Mouse (Mus musculus): ENCODE measurements at regions not wholly inside any gene's neighbourhood (a gene's known extent, or its start where the extent isn't known, plus 50 kb on each side); places are given as distances from the start of the nearest gene placed in this dataset.
"Not testable (repeated sequence)": the region's sequence is repeated elsewhere in the genome, so short reads cannot be mapped to it uniquely, and the experiment has no call there.

DNA sequence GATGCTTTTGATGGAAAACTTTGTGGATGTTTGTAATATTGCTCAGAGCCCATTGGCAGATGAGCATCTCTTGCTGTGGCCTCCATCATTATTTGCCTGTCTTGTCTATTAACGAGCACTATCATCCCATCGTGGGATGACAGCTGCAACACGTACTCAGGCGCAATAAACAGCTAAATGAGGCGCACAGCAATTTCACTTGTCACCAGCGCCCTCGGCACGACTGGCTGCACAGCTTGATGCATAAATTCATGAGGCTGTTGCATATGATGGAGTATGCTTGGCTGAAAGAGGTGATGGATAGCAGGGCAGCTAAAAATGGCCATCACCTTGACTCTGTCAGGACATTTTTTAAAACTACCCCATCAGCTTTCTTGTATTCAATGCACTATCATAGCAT lies 853.1 kb upstream of the Pou3f2 start:
- DNase-seq (ENCODE audit: low spot score in 2 of 2): no peak

GRCm38 (mm10) chr4:23338481-23338880 lies 850.3 kb upstream of the Pou3f2 start:
- no peak for DNase-seq (ENCODE audit: low spot score in 2 of 2)

GRCm38 (mm10) chr4:23300617-23301016 lies 812.5 kb upstream of the Pou3f2 start:
- DNase-seq (ENCODE audit: low spot score in 2 of 2): no peak

DNA sequence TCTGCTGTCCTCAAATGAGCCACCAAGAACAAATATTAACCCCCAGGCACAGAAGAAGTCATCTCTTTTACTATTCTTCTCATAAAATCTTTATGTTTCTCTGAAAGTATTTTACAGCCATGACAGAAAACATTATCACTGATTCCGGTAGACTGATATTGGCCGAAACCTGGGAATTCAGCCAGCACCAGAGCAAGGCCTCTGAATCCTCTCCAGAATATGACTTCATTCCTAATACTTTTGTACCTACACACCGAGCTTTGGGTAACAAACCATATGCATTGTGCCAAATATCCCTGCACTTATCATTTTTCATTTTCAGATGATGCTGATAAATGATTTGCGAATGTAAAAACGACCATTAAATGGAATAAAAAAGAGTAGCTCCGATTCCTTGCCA lies 791.9 kb upstream of the Pou3f2 start:
- no peak for DNase-seq (ENCODE audit: low spot score in 2 of 2)

DNA sequence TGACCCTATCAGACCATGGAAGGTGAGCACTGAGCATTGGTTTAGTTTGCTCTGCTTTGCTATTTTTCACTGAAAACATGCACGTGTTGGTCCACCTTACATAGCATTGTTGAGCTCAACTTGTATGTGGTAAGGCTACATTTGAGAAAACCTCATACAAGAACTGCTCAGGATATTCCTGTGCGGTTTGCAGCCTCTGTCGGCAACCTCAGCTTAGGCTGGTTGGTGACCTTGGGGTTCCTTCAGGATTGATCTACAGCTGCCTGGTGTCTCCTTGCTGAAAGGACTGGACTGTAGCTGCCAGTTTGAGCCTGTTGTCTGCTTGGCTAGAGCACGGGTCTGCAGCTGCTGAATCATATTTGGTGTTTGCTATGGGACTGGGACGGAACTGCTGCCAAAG lies 787.0 kb upstream of the Pou3f2 start:
- no peak for DNase-seq (ENCODE audit: low spot score in 2 of 2)

GRCm38 (mm10) chr4:23271947-23272346 lies 783.8 kb upstream of the Pou3f2 start:
- DNase-seq (ENCODE audit: low spot score in 2 of 2): no peak

GRCm38 (mm10) chr4:23260371-23260770 lies 772.2 kb upstream of the Pou3f2 start:
- no peak for DNase-seq (ENCODE audit: low spot score in 2 of 2)

DNA sequence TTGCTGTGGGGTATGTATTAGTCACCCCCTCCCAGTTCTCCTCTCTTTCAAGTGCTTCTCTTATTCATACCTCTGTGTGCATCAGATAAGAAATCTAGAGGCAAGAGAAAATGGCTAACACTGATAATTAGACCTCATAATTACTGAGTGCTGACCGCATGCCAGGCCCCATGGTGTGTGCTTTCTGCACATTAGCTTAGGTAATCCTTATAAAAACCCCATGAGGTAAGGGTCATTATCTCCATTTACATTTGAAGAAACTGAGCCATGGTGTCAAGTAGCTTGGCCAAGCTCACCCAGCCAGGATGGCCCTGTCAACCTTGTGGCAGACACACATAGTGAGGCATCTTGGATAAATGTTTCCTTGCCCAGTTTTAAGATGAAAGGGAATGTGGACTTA lies 746.8 kb upstream of the Pou3f2 start:
- no peak for DNase-seq (ENCODE audit: low spot score in 2 of 2)

GRCm38 (mm10) chr4:23194756-23195155 lies 706.6 kb upstream of the Pou3f2 start:
- not testable (repeated sequence) for DNase-seq (ENCODE audit: low spot score in 2 of 2)

- DNase-seq (ENCODE audit: low spot score in 2 of 2): no peak
Observed at GRCm38 (mm10) chr4:23193384-23194135, 705.4 kb upstream of the Pou3f2 start.

- DNase-seq (ENCODE audit: low spot score in 2 of 2): no peak
Observed at GRCm38 (mm10) chr4:23173811-23174210, 685.6 kb upstream of the Pou3f2 start.

GRCm38 (mm10) chr4:23173330-23173729 lies 685.2 kb upstream of the Pou3f2 start:
- no peak for DNase-seq (ENCODE audit: low spot score in 2 of 2)

DNA sequence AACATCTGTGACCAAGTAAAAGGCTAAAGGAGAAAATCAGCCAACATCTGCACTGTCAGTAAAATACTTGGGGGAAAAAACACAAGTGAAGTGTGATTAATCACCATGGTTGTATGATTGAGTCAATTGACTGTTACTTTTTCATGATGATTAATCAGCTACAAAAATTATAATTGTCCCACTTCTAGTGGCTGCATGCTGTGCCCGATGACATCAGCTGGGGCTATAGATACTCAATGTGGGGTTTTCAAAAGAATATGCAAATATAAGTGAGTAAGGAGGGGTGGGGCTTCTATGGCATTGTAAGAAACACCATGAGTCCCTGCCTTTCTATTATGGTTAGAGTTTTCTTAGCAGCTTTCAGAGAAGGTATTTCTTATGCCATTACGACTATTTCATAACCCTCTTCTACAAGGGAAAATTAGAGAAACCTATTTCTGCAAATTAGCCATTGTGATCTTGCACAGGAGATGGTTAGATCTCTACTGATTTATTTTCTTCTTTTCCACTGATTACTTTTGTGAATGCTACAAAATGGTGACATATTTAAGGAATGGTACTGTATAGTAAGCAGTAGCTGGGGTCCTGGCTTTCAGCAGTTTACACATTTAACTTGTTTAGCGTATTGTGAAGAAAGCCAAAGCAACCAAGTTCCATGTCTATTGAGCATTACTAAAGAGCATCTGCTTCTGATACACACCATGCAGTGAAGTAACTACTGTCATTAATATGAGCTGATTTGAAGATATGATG lies 660.1 kb upstream of the Pou3f2 start:
- no peak for DNase-seq (ENCODE audit: low spot score in 2 of 2)

GRCm38 (mm10) chr4:23133386-23133785 lies 645.2 kb upstream of the Pou3f2 start:
- no peak for DNase-seq (ENCODE audit: low spot score in 2 of 2)

- DNase-seq (ENCODE audit: low spot score in 2 of 2): not testable (repeated sequence)
Observed at GRCm38 (mm10) chr4:23101452-23101851, 613.3 kb upstream of the Pou3f2 start.

- no peak for DNase-seq (ENCODE audit: low spot score in 2 of 2)
Observed at GRCm38 (mm10) chr4:23079521-23079920, 591.4 kb upstream of the Pou3f2 start.

GRCm38 (mm10) chr4:23077603-23078002 lies 589.4 kb upstream of the Pou3f2 start:
- DNase-seq (ENCODE audit: low spot score in 2 of 2): no peak

GRCm38 (mm10) chr4:23050701-23051317 lies 562.6 kb upstream of the Pou3f2 start:
- DNase-seq (ENCODE audit: low spot score in 2 of 2): no peak

DNA sequence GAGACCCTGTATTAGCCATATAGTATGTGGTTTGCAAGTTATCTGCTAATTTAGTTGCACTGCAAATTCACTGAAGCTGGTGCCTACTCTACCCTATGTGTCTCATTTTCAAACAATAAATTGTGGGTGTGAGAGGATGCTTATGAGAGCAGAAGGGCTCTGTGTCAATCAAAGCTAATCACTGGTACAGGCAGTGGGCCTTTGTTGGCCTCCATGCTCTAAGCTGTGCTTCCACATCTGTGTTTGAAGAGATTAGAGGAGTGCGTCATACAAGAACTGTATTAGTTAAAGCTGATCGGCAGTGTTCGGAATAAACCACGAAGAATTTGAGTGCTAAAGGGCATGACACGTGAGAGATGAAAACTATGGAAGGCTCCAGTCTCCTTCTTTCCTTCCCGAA lies 549.6 kb upstream of the Pou3f2 start:
- DNase-seq (ENCODE audit: low spot score in 2 of 2): no peak

- no peak for DNase-seq (ENCODE audit: low spot score in 2 of 2)
Observed at GRCm38 (mm10) chr4:23031271-23031670, 543.1 kb upstream of the Pou3f2 start.

DNA sequence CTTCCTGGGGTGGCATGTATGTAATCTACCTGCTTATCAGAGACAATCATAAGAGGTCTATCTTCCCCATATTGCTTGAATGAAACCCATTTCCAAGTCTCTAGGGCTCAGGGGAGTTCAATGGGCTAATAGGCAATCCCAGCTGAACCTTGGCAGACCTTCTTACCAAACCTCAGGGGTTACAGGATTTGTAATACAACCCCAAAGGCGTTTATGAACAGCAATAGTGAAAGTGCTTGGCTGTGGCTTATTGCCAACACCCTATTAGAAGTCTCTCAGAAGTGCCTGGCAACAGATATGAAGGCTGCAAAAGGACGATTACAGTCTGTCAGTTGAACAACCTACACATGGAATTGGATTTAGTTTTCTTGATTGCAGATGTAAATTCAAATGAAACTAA lies 534.0 kb upstream of the Pou3f2 start:
- DNase-seq (ENCODE audit: low spot score in 2 of 2): no peak

GRCm38 (mm10) chr4:23010346-23010745 lies 522.2 kb upstream of the Pou3f2 start:
- DNase-seq (ENCODE audit: low spot score in 2 of 2): no peak

GRCm38 (mm10) chr4:23009196-23009595 lies 521.0 kb upstream of the Pou3f2 start:
- DNase-seq (ENCODE audit: low spot score in 2 of 2): not testable (repeated sequence)

Data from left cerebral cortex, adult 9 months (tissue).